Mouse (Mus musculus): ENCODE data around the gene Duxbl2. TPM values are rescaled to one million over a fixed set of nuclear protein-coding genes. Genes with fewer than 3 reads are reported as not detected.

The Duxbl2 gene
- polyA plus RNA-seq (2015; fragmentation: Nextera tagmentation; extraction: Ambion mirVana) = 1.4 TPM in 2 replicates

DNA sequence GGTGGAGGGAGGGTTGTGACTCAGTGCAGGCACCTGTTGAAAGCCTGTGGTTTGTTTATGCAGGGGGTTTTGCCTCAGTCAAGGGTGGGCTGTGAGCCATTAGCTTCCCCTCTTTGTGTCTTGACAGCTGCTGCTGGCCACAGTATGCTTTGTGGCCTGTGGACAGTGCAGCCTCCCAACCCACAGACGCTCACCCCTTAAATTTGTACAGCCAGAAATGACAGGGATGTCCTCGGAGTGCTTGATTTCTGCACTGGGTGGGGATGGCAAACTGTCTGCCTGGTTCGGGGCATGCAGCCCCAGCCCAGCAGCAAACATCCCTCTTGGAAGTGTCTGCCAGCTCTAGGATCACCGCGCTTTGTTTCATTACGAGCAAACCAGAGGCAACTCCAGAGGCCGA, at the start of gene Duxbl2:
Duxbl2 (plus strand) TSS at position 200 of the 400 bp plus-strand sequence.

DNA sequence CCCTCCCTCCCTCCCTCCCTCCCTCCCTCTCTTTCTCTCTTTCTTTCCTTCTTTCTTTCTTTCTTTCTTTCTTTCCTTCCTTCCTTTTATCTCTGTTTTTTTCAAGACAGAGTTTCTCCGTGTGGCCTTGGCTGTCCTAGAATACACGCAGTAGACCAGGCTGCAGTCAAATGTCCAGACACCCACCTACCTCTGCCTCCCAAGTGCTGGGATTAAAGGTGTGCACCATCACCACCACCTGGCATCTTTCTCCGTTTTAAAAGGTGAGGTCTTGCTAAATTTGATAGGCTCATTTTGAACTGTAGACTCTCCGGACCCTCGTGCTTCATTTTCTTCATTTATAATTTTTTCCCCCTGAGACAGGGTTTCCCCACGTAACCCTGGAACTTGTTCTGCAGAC, 36.9 kb upstream of the Duxbl2 start, which contains the start of gene Cphx2:
Cphx2 (plus strand) TSS at position 301 of the 400 bp plus-strand sequence.

GRCm38 (mm10) chr14:26081997-26082396, 36.2 kb upstream of the Duxbl2 start, which contains the start of gene Cphx3:
Gene Cphx3 (plus strand): TSS chr14:26082297.

Other genes with a start within 250 kb of the Duxbl2 start
- gene Plac9a, start 215.2 kb upstream of the Duxbl2 start, polyA plus RNA-seq (2015; fragmentation: Nextera tagmentation; extraction: Ambion mirVana) = 7.1 and 9.6 TPM in 2 replicates
- 2.7 and 3.7 TPM in 2 replicates for gene Tmem254a, start 190.7 kb upstream of the Duxbl2 start, polyA plus RNA-seq (2015; fragmentation: Nextera tagmentation; extraction: Ambion mirVana)
- not detected in 2 replicates for gene Cphx1, start 180.0 kb upstream of the Duxbl2 start, polyA plus RNA-seq (2015; fragmentation: Nextera tagmentation; extraction: Ambion mirVana)
- gene Duxbl1, start 139.8 kb upstream of the Duxbl2 start, polyA plus RNA-seq (2015; fragmentation: Nextera tagmentation; extraction: Ambion mirVana) = 1.3 and 2.0 TPM in 2 replicates
- gene Gm9780, start 75.6 kb upstream of the Duxbl2 start, polyA plus RNA-seq (2015; fragmentation: Nextera tagmentation; extraction: Ambion mirVana) = 146 and 171 TPM in 2 replicates
- 55.7 and 56.5 TPM in 2 replicates for gene Tmem254c, start 51.0 kb upstream of the Duxbl2 start, polyA plus RNA-seq (2015; fragmentation: Nextera tagmentation; extraction: Ambion mirVana)
- gene Cphx2, start 36.8 kb upstream of the Duxbl2 start, polyA plus RNA-seq (2015; fragmentation: Nextera tagmentation; extraction: Ambion mirVana) = not detected in 2 replicates
- not detected in 2 replicates for gene Cphx3, start 36.1 kb upstream of the Duxbl2 start, polyA plus RNA-seq (2015; fragmentation: Nextera tagmentation; extraction: Ambion mirVana)
- 135 and 174 TPM in 2 replicates for gene Plac9b, start 64.1 kb downstream of the Duxbl2 start, polyA plus RNA-seq (2015; fragmentation: Nextera tagmentation; extraction: Ambion mirVana)
- 30.4 and 35.8 TPM in 2 replicates for gene Tmem254b, start 88.7 kb downstream of the Duxbl2 start, polyA plus RNA-seq (2015; fragmentation: Nextera tagmentation; extraction: Ambion mirVana)
- 0.44 and 0.53 TPM in 2 replicates for gene Duxbl3, start 139.6 kb downstream of the Duxbl2 start, polyA plus RNA-seq (2015; fragmentation: Nextera tagmentation; extraction: Ambion mirVana)